Mouse (Mus musculus): ENCODE measurements at regions not wholly inside any gene's neighbourhood (a gene's known extent, or its start where the extent isn't known, plus 50 kb on each side); places are given as distances from the start of the nearest gene placed in this dataset.

DNA sequence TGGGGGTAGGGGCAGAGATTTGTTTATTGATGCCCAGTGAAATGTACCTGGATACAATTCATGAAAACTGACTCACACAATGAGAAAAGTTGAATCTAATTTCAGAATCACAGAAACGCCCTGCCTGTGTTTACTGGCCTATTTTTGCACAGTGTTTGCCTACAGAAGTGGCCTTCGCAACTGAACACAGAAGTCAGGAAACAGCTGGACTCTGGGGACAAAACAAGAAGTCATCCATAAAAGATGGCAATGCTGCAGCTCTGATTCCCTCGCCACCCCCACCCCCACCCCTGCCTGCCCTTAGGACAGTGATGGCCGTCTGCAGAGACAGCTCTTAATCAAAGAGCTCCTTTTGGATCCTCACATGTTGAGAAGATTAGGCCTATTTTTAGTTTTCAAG lies 150.0 kb upstream of the Galnt5 start:
- no peak overlapping the region for H3K4me3 ChIP-seq
- H3K9me3 ChIP-seq: no peaks in the 10 kb centered on the region
- WGBS: 33% methylated on average over 4 of the region's 4 CpGs
- no peak overlapping the region for H3K4me2 ChIP-seq
- H3K27me3 ChIP-seq: no peaks in the 10 kb centered on the region
- no peak overlapping the region for H3K9ac ChIP-seq
- ATAC-seq (ENCODE audit: low FRiP score, low read depth): no peak
- H3K4me1 ChIP-seq (replicated peaks): peaks cover 10% of the 10 kb centered on the region; the same call in 1 of the 2 replicates
- no peaks in the 10 kb centered on the region for H3K36me3 ChIP-seq
- H3K27ac ChIP-seq (replicated peaks): no peak overlapping the region

- no peaks in the 10 kb centered on the region for H3K9me3 ChIP-seq
- H3K27ac ChIP-seq (replicated peaks): no peak overlapping the region
- peaks cover 10% of the 10 kb centered on the region; the same call in 1 of the 2 replicates for H3K4me1 ChIP-seq (replicated peaks)
- H3K4me2 ChIP-seq: no peak overlapping the region
- H3K36me3 ChIP-seq: no peaks in the 10 kb centered on the region
- no peaks in the 10 kb centered on the region for H3K27me3 ChIP-seq
- H3K4me3 ChIP-seq: no peak overlapping the region
- ATAC-seq (ENCODE audit: low FRiP score, low read depth): no peak
- 40% methylated on average over 4 of the region's 4 CpGs for WGBS
- H3K9ac ChIP-seq: no peak overlapping the region
Observed at GRCm38 (mm10) chr2:57849338-57850057, 148.2 kb upstream of the Galnt5 start.

DNA sequence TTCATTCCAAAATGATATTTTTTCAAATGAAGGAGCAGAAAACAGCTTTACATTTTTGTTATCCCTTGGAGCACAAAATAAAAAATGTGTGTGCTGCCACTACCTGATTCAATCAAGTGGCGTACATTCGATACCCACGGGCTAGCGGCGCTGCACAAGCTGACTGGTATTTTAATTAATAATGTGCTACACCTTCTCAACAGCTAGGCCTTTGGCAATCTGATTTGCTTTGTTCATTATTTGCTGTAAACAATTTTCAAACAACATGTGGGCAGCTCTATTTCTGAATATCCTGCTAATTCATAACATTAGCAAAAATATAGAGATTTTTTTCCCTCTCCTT lies 147.7 kb upstream of the Galnt5 start:
- no peak overlapping the region for H3K9ac ChIP-seq
- H3K4me3 ChIP-seq: no peak overlapping the region
- H3K4me1 ChIP-seq (replicated peaks): peaks cover 10% of the 10 kb centered on the region; the same call in 1 of the 2 replicates
- 19% methylated on average over 5 of the region's 5 CpGs for WGBS
- no peaks in the 10 kb centered on the region for H3K27me3 ChIP-seq
- no peaks in the 10 kb centered on the region for H3K9me3 ChIP-seq
- ATAC-seq (ENCODE audit: low FRiP score, low read depth): no peak
- H3K27ac ChIP-seq (replicated peaks): no peak overlapping the region
- H3K36me3 ChIP-seq: no peaks in the 10 kb centered on the region
- no peak overlapping the region for H3K4me2 ChIP-seq

- H3K9me3 ChIP-seq: no peaks in the 10 kb centered on the region
- H3K4me3 ChIP-seq: no peak overlapping the region
- no peak overlapping the region for H3K27ac ChIP-seq (replicated peaks)
- WGBS: 61% methylated on average over 14 of the region's 14 CpGs
- ATAC-seq (ENCODE audit: low FRiP score, low read depth): no peak; the same call in 1 of the 2 replicates
- H3K9ac ChIP-seq: no peak overlapping the region
- 0 out of 2 replicates have a peak overlapping the region, but pooled peaks have one; percentile 3 for H3K4me2 ChIP-seq
- no peaks in the 10 kb centered on the region for H3K27me3 ChIP-seq
- no peaks in the 10 kb centered on the region for H3K36me3 ChIP-seq
- H3K4me1 ChIP-seq (replicated peaks): peaks cover 3% of the 10 kb centered on the region; the same call in 1 of the 2 replicates
Observed at GRCm38 (mm10) chr2:57856524-57857107, 141.1 kb upstream of the Galnt5 start.

DNA sequence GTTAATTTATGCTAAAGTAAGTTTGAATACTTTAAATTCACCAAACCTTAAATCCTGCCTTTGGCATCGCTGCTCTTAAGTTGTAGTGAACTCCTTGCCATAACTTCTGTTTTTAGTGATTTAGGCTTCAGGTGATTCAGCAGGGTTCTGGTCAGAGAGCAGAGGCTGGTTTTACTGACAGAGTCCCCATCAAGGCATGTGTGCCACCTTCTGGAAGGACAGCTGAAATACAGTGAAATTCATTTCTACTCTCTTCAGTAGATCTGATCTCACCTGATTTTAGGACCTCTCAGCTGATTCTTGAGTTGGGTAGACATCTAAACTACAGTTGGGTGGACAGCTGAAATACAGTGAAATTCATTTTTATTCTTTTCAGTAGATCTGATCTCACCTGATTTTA lies 132.4 kb upstream of the Galnt5 start:
- H3K36me3 ChIP-seq: no peaks in the 10 kb centered on the region
- H3K9ac ChIP-seq: no peak overlapping the region
- H3K4me3 ChIP-seq: no peak overlapping the region
- ATAC-seq (ENCODE audit: low FRiP score, low read depth): no peak
- H3K4me1 ChIP-seq (replicated peaks): no peaks in the 10 kb centered on the region
- H3K9me3 ChIP-seq: no peaks in the 10 kb centered on the region
- no peak overlapping the region for H3K27ac ChIP-seq (replicated peaks)
- WGBS: 75% methylated on average over 1 of the region's 1 CpGs
- H3K27me3 ChIP-seq: no peaks in the 10 kb centered on the region
- no peak overlapping the region for H3K4me2 ChIP-seq

GRCm38 (mm10) chr2:57868046-57868445 lies 129.6 kb upstream of the Galnt5 start:
- H3K9me3 ChIP-seq: no peaks in the 10 kb centered on the region
- WGBS: 78% methylated on average over 2 of the region's 2 CpGs
- no peak overlapping the region for H3K9ac ChIP-seq
- no peak for ATAC-seq (ENCODE audit: low FRiP score, low read depth)
- no peaks in the 10 kb centered on the region for H3K4me1 ChIP-seq (replicated peaks)
- no peak overlapping the region for H3K4me2 ChIP-seq
- H3K4me3 ChIP-seq: no peak overlapping the region
- no peaks in the 10 kb centered on the region for H3K36me3 ChIP-seq
- no peaks in the 10 kb centered on the region for H3K27me3 ChIP-seq
- H3K27ac ChIP-seq (replicated peaks): no peak overlapping the region

GRCm38 (mm10) chr2:57900168-57900567 lies 97.5 kb upstream of the Galnt5 start:
- no peaks in the 10 kb centered on the region for H3K9me3 ChIP-seq
- 87% methylated on average over 7 of the region's 7 CpGs for WGBS

DNA sequence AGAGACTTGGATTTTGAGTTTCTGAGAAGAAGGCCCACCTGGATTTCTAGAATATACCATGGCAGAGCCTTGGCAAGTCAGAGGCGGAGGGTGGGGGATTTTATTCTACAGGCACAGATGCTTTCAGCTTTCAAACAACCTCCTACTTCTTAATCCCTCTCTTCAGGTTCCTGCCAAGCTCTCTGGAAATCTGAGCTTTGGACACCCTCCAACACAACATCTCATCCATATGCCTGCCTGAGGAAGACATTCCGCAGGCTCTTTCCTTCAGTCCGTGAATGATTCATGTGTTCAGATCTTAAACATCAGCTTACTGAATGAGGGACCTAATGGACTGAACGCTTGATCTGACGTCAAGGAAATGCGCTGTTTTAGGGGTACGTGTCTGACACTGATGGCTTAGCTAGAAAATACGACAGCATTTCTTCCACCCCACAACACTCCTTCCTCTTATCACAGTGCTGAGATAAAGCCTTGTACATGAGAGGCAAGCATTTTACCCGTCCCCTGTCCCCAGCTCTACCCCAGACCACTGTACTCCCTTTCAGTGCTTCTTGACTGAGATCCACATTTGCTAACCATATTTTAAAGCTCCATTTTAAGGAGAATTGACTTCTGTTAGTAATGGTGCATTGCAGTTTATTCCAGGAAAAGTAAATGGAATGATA lies 97.0 kb upstream of the Galnt5 start:
- Histone ChIP-seq H3K9ac (no peak overlapping the region), H3K4me3 (no peak overlapping the region), H3K36me3 (no peaks in the 10 kb centered on the region), H3K9me3 (no peaks in the 10 kb centered on the region), H3K4me1 (replicated peaks) (no peaks in the 10 kb centered on the region), H3K4me2 (no peak overlapping the region), H3K27ac (replicated peaks) (no peak overlapping the region), H3K27me3 (no peaks in the 10 kb centered on the region)
- 0 out of 2 replicates have a peak, but pooled peaks have one; percentile 54 for ATAC-seq (ENCODE audit: low FRiP score, low read depth)
- WGBS: 70% methylated on average over 9 of the region's 9 CpGs

More at GRCm38 (mm10) chr2:57900168-57900567, 97.5 kb upstream of the Galnt5 start:
- ATAC-seq (ENCODE audit: low FRiP score, low read depth): no peak
- Histone ChIP-seq H3K4me2 (no peak overlapping the region), H3K4me3 (no peak overlapping the region), H3K9ac (no peak overlapping the region), H3K27me3 (no peaks in the 10 kb centered on the region), H3K4me1 (replicated peaks) (no peaks in the 10 kb centered on the region), H3K36me3 (no peaks in the 10 kb centered on the region), H3K27ac (replicated peaks) (no peak overlapping the region)

GRCm38 (mm10) chr2:57905184-57905583 lies 92.5 kb upstream of the Galnt5 start:
- Histone ChIP-seq H3K9ac (no peak overlapping the region), H3K27me3 (no peaks in the 10 kb centered on the region), H3K9me3 (no peaks in the 10 kb centered on the region), H3K4me1 (replicated peaks) (no peaks in the 10 kb centered on the region), H3K27ac (replicated peaks) (no peak overlapping the region), H3K4me3 (no peak overlapping the region), H3K4me2 (no peak overlapping the region), H3K36me3 (no peaks in the 10 kb centered on the region)
- ATAC-seq (ENCODE audit: low FRiP score, low read depth): no peak
- 98% methylated on average over 2 of the region's 2 CpGs for WGBS

DNA sequence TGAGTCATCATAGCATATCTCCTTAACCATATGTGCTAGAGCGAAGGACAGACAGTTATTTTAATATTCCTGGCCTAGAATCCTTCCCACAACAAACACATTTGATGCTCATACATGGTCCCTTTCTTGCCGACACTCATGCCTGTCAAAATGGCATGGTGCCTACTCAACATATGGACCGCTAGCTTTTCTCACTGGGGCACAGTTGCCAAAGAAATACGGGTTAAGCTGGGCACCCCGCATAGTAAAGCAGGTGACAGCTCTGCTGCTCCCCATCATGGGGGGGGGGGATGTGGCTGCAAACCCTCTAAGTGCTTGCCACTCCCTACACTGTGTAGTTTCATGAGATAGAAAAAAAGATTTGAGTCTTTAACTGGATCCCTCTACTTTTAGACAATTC lies 90.7 kb upstream of the Galnt5 start:
- H3K27ac ChIP-seq (replicated peaks): no peak overlapping the region
- no peak overlapping the region for H3K4me2 ChIP-seq
- no peaks in the 10 kb centered on the region for H3K36me3 ChIP-seq
- 82% methylated on average over 5 of the region's 5 CpGs for WGBS
- no peak overlapping the region for H3K9ac ChIP-seq
- no peak overlapping the region for H3K4me3 ChIP-seq
- no peaks in the 10 kb centered on the region for H3K4me1 ChIP-seq (replicated peaks)
- H3K27me3 ChIP-seq: no peaks in the 10 kb centered on the region
- H3K9me3 ChIP-seq: no peaks in the 10 kb centered on the region
- peak; percentile 48; the same call in 1 of the 2 replicates for ATAC-seq (ENCODE audit: low FRiP score, low read depth)

DNA sequence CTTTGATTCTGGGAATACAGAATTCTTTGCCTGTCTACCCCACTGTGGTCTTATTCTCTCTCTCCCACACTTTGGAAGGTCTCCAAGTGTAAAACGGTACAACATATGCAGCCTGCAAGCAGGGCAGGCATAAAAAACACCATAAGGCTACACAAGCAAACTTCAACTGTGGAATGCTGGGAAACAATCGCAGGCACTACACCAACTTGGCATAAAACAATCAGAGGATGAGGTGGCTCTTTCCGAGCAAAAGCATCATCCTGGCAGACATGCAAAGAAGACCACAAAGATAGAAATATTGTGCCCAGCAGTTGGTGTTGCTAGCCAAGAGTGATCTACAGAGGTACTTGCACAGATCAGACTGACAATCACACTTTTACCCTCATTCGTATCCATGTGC lies 88.0 kb upstream of the Galnt5 start:
- Histone ChIP-seq H3K4me1 (replicated peaks) (no peaks in the 10 kb centered on the region), H3K4me3 (no peak overlapping the region), H3K9me3 (no peaks in the 10 kb centered on the region), H3K27ac (replicated peaks) (no peak overlapping the region), H3K27me3 (no peaks in the 10 kb centered on the region), H3K36me3 (no peaks in the 10 kb centered on the region), H3K4me2 (no peak overlapping the region), H3K9ac (no peak overlapping the region)
- WGBS: 71% methylated on average over 4 of the region's 4 CpGs
- ATAC-seq (ENCODE audit: low FRiP score, low read depth): no peak

DNA sequence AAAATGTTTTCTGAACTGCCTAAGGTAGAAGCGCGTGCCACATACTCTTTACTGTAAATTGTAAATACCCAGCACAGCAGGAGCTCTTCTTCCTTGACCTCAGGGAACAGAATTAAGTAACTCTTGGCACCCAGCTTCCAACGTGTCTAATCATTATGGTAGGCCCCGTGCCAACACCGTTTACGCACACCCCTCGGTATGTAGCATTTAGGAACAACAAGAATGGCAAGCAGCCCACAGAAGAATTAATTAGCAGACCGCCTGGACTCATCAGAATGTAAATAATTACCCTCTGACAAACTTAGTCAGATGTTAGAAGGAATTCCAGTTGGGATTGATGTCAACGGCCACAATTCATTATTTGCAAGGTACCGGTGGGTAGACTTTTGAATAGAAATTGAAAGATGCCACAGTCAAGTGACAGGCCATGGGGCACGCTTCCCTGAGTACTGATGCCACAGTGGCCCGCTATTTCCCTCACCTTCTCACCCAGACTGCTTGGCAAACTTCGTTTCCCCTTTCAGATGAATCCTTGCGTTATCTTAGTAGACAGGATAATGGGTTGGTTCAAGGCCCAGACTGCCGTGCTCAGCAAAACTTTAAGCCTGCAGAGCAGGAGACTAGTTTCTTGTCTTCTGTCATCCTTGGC lies 81.2 kb upstream of the Galnt5 start:
- Histone ChIP-seq H3K4me3 (no peak overlapping the region), H3K9me3 (no peaks in the 10 kb centered on the region), H3K4me2 (no peak overlapping the region), H3K9ac (no peak overlapping the region), H3K27me3 (no peaks in the 10 kb centered on the region), H3K36me3 (no peaks in the 10 kb centered on the region), H3K4me1 (replicated peaks) (no peaks in the 10 kb centered on the region), H3K27ac (replicated peaks) (no peak overlapping the region)
- ATAC-seq (ENCODE audit: low FRiP score, low read depth): no peak
- WGBS: 48% methylated on average over 15 of the region's 15 CpGs

All from hindbrain, embryonic 15.5 days (tissue).